Mouse (Mus musculus) fibroblast of lung, adult 2 months (primary cell): ENCODE results near the gene Lime1.

ENCODE experiments used
- DNase-seq: peaks from one replicate; pipeline ENCODE4 v3.0.0-alpha.2; 2011; ENCODE audit warnings: low read depth

The Lime1 gene

DNA sequence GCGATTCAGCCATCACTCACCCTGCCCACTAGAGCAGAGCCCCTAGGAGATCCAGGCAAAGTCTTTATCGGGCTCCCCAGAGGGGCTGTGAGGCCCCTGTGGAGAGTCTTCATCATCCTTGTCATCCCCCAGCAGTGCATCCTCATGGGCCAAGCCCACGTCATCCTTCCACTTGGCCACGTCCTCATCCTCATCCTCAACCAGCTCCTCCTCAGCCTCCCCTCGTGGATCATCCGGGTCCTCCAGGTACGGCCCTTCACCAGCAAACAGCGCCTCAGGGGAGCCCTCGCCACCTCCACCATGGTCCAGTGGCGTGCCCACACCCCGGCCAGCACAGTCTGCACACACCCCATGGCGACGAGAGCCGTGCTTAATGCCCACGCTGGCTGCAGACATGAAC lies 11.1 kb downstream of the Lime1 start:
- no peak for DNase-seq

DNA sequence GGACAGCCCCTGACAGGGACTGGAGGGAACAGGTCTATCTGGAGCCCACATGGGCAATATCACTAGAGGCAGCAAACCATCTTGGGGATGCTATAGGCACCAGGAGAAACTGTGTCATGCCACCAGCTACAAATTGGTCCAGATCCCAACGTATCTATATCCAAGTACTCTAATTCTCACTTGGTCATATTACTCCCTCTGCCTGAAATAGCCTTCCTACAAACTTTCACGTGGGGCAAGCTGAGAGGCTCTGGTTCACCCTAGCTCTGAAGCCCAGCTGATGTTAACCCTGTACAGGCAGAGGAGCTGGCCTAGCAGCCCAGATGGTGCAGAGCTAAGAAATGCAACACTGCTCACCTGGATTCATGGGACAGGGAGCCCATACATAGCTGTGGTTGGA lies 11.7 kb downstream of the Lime1 start:
- DNase-seq = no peak

DNA sequence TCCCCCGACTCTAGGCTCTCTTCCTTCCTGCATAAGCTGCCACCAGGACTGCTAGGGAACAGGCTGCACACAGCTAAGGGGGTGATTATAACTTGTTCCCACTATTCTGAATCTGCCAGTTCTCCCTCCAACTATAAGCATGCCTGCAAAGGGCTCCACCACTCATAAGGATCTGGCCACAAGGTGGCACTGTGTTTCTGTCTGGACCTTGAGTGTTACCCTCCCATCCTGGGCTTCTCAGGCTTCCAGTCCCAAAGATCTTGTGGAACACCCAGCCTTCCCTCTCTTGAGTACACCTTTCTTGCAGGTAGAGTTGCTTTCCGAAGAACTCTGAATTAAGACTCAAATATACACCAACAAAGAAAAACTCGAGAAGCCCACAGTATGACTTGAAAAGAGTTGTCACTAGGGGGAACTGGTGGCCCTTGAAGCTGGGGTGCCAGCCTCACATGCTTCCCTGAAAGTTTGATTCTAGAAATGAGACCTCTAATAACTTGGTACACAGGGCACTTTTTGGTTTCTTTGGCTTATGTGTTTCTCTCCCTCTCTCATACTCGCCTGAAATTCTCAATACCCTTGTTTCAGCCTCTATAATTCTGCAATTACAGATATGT lies 12.8 kb downstream of the Lime1 start:
- DNase-seq = peak; percentile 36

DNA sequence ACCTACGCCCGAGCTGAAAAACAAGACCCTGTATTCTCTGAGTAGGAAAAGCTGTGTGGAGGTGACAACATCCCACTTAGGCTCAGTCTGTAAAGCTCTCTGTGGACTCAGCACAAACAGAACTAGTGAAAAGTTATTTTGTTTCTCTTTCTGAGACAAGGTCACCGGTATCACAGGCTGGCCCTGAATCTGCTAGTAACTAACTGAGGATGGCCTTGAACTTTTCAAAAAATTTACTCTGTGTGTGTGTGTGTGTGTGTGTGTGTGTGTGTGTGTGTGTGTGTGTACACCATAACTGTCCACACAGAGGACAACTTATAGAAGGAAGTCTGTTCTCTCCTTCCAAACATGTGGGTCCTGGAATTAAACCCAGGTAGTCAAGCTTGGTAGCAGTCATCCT lies 14.2 kb downstream of the Lime1 start:
- DNase-seq = no peak

DNA sequence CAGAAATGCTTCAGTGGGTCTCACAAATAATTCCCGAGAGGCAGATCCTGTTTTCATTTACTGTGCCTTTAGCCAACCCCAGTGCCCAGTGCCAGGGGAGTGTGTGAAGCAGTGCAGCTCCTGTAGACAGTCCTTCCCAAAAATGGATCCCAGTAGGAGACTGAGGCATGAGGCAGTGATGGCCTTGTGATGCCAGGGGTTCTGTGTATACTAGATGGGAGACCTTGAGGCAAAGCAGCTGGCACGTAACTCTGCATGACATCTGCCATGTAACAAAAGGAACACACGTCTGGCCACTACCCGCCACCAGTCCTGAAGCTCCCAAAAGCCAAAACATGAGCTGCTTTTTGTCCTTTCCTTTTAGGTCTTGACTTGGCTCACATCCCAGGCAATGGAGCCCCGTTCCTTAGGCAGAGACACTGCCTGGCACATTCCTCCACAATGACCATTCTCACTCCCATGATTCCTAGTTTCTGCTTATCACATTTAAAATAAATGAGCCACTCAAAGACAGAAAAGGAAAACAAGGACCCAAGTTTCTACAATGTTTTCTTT lies 17.4 kb downstream of the Lime1 start:
- no peak for DNase-seq

- no peak for DNase-seq
These were observed 21.6 kb downstream of the Lime1 start for GRCm38 (mm10) chr2:181401497-181401896.

DNA sequence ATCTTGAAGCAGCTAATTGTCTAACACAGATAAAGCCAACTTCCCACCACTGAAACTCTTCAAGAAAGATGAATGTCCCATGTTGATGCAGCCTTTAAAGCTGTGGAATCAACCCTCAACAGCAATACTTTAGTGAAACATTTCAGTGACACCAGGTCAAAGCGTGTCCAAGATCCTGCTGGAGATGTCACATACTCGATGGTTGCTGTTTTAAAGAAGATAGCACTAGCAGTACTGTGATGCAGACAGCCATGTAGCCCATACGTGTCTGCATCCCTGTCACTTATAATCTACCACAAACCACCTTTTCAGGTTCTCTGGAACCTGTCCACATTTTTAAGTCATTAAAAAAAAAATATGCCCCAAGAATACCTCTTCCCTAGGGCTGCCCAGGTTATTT lies 23.8 kb downstream of the Lime1 start:
- no peak for DNase-seq

DNA sequence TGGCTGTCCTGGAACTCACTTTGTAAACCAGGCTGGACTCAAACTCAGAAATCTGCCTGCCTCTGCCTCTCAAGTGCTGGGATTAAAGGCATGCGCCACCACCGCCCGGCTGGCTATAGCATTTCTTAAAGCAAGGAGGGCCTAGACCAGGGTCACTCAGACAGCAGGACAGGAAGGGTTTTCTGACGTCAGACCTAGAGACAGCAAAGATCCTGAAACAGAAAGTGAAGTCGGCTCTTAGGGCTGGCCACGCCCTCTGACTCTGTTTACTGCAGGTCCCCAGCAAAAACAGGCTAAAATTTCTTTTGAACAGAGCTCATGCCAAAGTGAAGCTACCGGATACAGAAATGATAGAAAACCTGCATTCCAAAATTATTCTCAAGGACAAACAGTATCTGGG lies 29.8 kb downstream of the Lime1 start:
- DNase-seq = no peak

DNA sequence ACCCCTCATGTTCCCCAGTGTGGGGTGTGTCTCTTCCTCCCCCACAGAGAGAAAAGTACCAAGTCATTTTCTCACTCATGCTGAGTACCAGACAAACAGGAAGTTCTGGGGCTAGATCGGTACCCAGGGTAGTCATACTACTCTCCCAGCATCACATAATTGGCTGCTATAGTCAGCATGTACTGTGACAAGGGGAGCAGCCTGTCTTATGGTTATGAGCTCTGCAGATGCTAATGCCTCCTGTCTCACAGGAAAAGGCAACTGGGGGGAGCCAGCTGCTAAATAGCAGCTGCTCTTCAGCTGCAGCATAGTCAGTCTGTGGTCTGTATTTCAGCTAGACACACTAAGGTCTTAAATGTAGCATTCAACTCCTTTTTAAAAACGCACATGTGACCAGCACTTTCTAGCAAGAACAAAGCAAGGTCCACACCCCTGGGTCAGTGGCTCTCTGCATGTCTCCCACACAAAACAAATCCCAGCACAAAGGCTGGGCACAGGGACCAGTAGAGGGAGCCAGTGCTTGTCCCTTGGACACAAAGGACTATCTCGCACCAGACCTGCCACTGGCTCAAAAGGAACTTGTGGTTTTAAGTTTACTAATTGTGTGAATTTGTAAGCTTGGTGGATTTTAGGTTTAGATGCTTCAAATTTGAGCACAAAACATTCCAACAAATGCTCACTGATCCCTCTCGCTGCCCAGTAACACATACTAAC lies 31.0 kb downstream of the Lime1 start:
- peak; percentile 62 for DNase-seq

- peak; percentile 66 for DNase-seq
These were observed 33.3 kb downstream of the Lime1 start for GRCm38 (mm10) chr2:181413141-181413540.

- peak; percentile 46 for DNase-seq
These were observed 36.1 kb downstream of the Lime1 start for GRCm38 (mm10) chr2:181415945-181416344.

- DNase-seq = no peak
These were observed 39.5 kb downstream of the Lime1 start for GRCm38 (mm10) chr2:181419359-181419758.

- no peak for DNase-seq
These were observed 40.5 kb downstream of the Lime1 start for GRCm38 (mm10) chr2:181420426-181420825.

DNA sequence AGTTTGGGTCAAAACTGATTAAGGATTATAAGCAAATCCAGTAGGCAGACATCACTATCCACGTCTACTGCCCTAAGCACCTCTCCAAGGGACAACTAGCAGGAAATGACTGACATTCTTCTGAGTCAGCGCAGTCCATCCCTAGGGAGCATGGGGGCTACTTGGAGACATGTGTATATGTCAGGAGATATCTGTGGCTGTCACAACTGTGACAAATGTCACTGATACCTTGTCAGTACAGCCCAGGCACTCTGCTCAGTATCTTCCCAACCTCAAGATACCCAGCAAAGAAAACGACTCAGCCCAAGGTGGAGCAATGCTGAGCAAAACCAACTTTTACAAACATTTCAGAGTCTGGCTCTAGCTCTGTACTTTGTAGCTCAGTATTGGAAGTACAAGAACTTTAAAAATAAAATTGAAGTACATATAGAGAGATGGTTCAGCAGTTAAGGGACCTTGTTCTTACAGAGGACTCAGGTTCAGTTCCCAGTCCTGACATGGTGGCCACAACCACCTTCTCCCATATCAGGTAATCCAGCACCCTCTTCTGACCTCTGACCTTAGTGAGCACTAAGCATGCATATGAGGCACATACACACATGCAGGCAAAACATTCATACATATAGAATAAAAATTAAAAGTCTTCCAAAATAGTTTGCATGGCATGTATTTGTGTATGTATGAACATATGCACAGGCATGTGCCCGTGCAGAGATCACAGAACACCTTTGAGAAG lies 41.2 kb downstream of the Lime1 start:
- no peak for DNase-seq

- DNase-seq = no peak
These were observed 44.0 kb downstream of the Lime1 start for GRCm38 (mm10) chr2:181423834-181424233.
